In the genomic region with DNA sequence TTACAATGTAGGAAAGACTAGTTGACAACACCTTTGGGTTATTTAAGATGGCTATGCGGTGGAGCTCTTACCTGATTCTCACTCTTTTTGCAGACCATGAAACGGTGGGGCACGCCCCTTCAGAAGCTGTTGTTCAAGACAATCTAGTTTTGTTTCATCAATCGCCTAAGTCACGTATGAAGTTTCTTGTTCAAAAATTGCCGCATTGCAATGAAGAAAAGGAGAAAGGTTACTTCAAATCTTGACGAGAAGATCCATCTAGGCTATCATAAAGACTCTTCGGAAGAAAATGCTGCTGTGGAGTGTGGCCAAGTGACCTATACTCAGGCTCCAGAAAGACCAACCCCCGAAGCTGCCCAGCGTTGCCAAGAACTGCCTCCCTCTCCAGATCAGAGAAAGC, we compare ENCODE assay signal across 8 mouse cellular contexts. TPM values are rescaled to one million over a fixed set of nuclear protein-coding genes. Genes with fewer than 3 reads are reported as not detected.
A peak's percentile ranks its signal among the peaks of the same experiment; 100 is the strongest.
DNase-seq lines count a peak whose midpoint lies in the region; ATAC-seq lines count a peak whose summit lies in the region.

No protein-coding gene starts in this region.

- no peaks in the 10 kb centered on the region for H3K9me3 ChIP-seq in heart, embryonic 11.5 days (replicated peaks; ENCODE audit: control insufficient read depth, low read length)

- H3K9ac ChIP-seq in heart, embryonic 11.5 days (ENCODE audit: low read depth, low read length): peak overlapping the region; percentile 96

- WGBS in heart, embryonic 11.5 days (ENCODE audit: insufficient replicate concordance): 30% methylated on average over 10 of the region's 10 CpGs

- DNase-seq in ovary, postnatal 36 days (ENCODE audit: low spot score): peak; percentile 8
- no peak for DNase-seq in ovary, adult 18-20 months (ENCODE audit: low spot score)
- peak; percentile 13 for DNase-seq in brain, adult 2 months (ENCODE audit: low read depth, low spot score)
- peak; percentile 52 for DNase-seq in kidney, postnatal 10 days
- peak; percentile 26 for DNase-seq in thymus, postnatal 25 days
- no peak for DNase-seq in ovary, postnatal 10 days (ENCODE audit: low spot score)

- no peaks in the 10 kb centered on the region; the same call in 1 of the 2 replicates for H3K36me3 ChIP-seq in heart, embryonic 11.5 days (ENCODE audit: control insufficient read depth, insufficient read depth, low read length)

- H3K4me2 ChIP-seq in heart, embryonic 11.5 days: peak overlapping the region; percentile 89

- ATAC-seq in heart, embryonic 11.5 days (replicated peaks; ENCODE audit: insufficient number of reproducible peaks, low FRiP score, low TSS enrichment): 0 out of 2 replicates have a peak, but pooled peaks have one; percentile 2
- peak; percentile 50 for ATAC-seq in megakaryocyte-erythroid progenitor cell, adult 5-6 weeks (replicated peaks; ENCODE audit: low FRiP score, low TSS enrichment, poor library complexity, severe bottlenecking)

- H3K27ac ChIP-seq in heart, embryonic 11.5 days (ENCODE audit: low read depth, low read length): peak overlapping the region; percentile 93

- H3K27me3 ChIP-seq in heart, embryonic 11.5 days (ENCODE audit: control insufficient read depth, insufficient read depth, low read length): no peaks in the 10 kb centered on the region

- H3K4me1 ChIP-seq in heart, embryonic 11.5 days (ENCODE audit: control insufficient read depth, insufficient read depth, low read length): peaks cover 23% of the 10 kb centered on the region

- peak overlapping the region; percentile 89 for H3K4me3 ChIP-seq in heart, embryonic 11.5 days (ENCODE audit: low read depth, low read length)

RNA-seq across cellular contexts. Expression of a gene that starts 0.9 kb away (rescaled TPM):
- polyA plus RNA-seq in heart, embryonic 11.5 days (2014; fragmentation: Nextera tagmentation; extraction: Ambion mirVana): 8.9 and 12.1 TPM in 2 replicates
- total RNA-seq in megakaryocyte-erythroid progenitor cell, adult 5-6 weeks (2014; fragmentation: Nextera tagmentation): 12.6 and 13.3 TPM in 2 replicates
- total RNA-seq in megakaryocyte-erythroid progenitor cell, adult 5-6 weeks (2017): 14.1 and 30.5 TPM in 2 replicates

RNA-seq across cellular contexts. Expression of a gene that starts 31.6 kb away (rescaled TPM):
- 16.1 and 18.3 TPM in 2 replicates for polyA plus RNA-seq in heart, embryonic 11.5 days (2014; fragmentation: Nextera tagmentation; extraction: Ambion mirVana)
- 26.5 and 32.8 TPM in 2 replicates for total RNA-seq in megakaryocyte-erythroid progenitor cell, adult 5-6 weeks (2014; fragmentation: Nextera tagmentation)
- total RNA-seq in megakaryocyte-erythroid progenitor cell, adult 5-6 weeks (2017): 44.5 and 49.7 TPM in 2 replicates

RNA-seq across cellular contexts. Expression of a gene that starts 46.0 kb away (rescaled TPM):
- 0.07 and 0.17 TPM in 2 replicates for polyA plus RNA-seq in heart, embryonic 11.5 days (2014; fragmentation: Nextera tagmentation; extraction: Ambion mirVana)
- total RNA-seq in megakaryocyte-erythroid progenitor cell, adult 5-6 weeks (2014; fragmentation: Nextera tagmentation): not detected in 2 replicates
- not detected in 2 replicates for total RNA-seq in megakaryocyte-erythroid progenitor cell, adult 5-6 weeks (2017)

Comparison
In these comparisons a context has a peak if more than half of its experiments do, and no peak if none do; other contexts are left out.
1. DNase-seq: peak in ovary, postnatal 36 days (single experiment), brain, adult 2 months (single experiment), kidney, postnatal 10 days (single experiment) and thymus, postnatal 25 days (single experiment); none in ovary, adult 18-20 months (single experiment) and ovary, postnatal 10 days (single experiment).